Comparison of ENCODE assay signal across 18 mouse cellular contexts in the genomic region with DNA sequence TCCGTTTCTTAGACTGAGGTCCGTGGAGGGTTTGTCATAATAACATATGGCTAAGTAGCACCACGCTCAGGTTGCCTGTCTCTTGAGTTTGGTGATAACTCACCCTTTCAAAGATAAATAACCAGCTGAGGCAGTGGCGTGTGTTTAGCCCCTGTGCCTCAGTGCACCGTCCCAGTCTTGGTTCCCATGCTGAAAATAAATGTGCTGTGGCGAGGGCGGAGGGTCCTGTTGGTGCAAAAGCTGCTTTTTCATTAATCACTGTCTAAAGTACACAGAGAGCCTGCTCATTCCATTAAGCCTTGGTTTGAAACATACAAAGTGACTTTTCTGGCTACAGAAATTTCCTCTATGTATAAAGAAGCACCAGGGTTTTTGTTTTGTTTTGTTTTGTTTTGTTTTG.
"Had no signal": no experiment of that assay in that cellular context is flagged by ENCODE, and none has a peak within 500 bp of the region (broad histone marks: within the 10 kb centered on the region; RNA-seq: fewer than 3 reads in every experiment).

No protein-coding gene starts in this region.

- ATAC-seq: midbrain, embryonic 15.5 days had no signal

- H3K4me1 ChIP-seq: liver, embryonic 13.5 days; midbrain, embryonic 12.5 days; midbrain, embryonic 15.5 days had no signal

- H3K4me2 ChIP-seq: liver, embryonic 13.5 days; midbrain, embryonic 12.5 days; midbrain, embryonic 15.5 days had no signal

- H3K27ac ChIP-seq: kidney, postnatal 0 days; left cerebral cortex, adult 2 months; liver, embryonic 13.5 days; midbrain, embryonic 12.5 days; midbrain, embryonic 15.5 days; stomach, postnatal 0 days had no signal

- H3K27me3 ChIP-seq: liver, embryonic 13.5 days; midbrain, embryonic 12.5 days; midbrain, embryonic 15.5 days had no signal

- H3K36me3 ChIP-seq: liver, embryonic 13.5 days; midbrain, embryonic 12.5 days; midbrain, embryonic 15.5 days had no signal

- H3K9me3 ChIP-seq: liver, embryonic 13.5 days; midbrain, embryonic 12.5 days; midbrain, embryonic 15.5 days had no signal

- H3K4me3 ChIP-seq: left cerebral cortex, adult 2 months; liver, embryonic 13.5 days; midbrain, embryonic 12.5 days; midbrain, embryonic 15.5 days had no signal

- DNase-seq: kidney, adult 2 months; kidney, postnatal 25 days; layer of hippocampus, postnatal 36 days; liver, embryonic 13.5 days; lung, adult 2 months; lung, postnatal 14 days; lung, postnatal 4 days; right cerebral cortex, adult 18-20 months; right cerebral cortex, postnatal 14 days; right cerebral cortex, postnatal 4 days; thymus, adult 2 months; thymus, postnatal 14 days; thymus, postnatal 4 days had no signal

- H3K9ac ChIP-seq: liver, embryonic 13.5 days; midbrain, embryonic 12.5 days; midbrain, embryonic 15.5 days had no signal
